Mouse (Mus musculus) layer of hippocampus, adult 2 months (tissue): Measurements from ENCODE around the gene Acp5. TPM values are rescaled to one million over a fixed set of nuclear protein-coding genes. Genes with fewer than 3 reads are reported as not detected.
A peak's percentile ranks its signal among the peaks of the same experiment; 100 is the strongest.

ENCODE experiments used
- DNase-seq, 2 experiments: peaks; one replicate each; pipeline ENCODE4 v3.0.0; 2022; ENCODE audit warnings: low spot score in 2 of 2
- H3K27ac ChIP-seq: fragments of 200-600 bp; 2 replicates; pipeline ENCODE4 v1.8.1; 2022
- H3K4me3 ChIP-seq: fragments of 200-600 bp; 2 replicates; pipeline ENCODE4 v1.8.1; 2022; ENCODE audit warnings: mild to moderate bottlenecking
- CTCF ChIP-seq: fragments of 200-600 bp; conservative IDR thresholded peaks from 2 replicates; pipeline ENCODE4 v1.8.1; 2022; ENCODE audit warnings: antibody characterized with exemption, mild to moderate bottlenecking, moderate library complexity
- total RNA-seq, 2 experiments: library from RNA; stranded (reverse); gene quantifications; 2 replicates each; pipeline ENCODE4 v1.2.3; 2021

Gene Acp5
- total RNA-seq, 2 experiments from 2014 or later = 0.27 to 0.69 TPM

DNA sequence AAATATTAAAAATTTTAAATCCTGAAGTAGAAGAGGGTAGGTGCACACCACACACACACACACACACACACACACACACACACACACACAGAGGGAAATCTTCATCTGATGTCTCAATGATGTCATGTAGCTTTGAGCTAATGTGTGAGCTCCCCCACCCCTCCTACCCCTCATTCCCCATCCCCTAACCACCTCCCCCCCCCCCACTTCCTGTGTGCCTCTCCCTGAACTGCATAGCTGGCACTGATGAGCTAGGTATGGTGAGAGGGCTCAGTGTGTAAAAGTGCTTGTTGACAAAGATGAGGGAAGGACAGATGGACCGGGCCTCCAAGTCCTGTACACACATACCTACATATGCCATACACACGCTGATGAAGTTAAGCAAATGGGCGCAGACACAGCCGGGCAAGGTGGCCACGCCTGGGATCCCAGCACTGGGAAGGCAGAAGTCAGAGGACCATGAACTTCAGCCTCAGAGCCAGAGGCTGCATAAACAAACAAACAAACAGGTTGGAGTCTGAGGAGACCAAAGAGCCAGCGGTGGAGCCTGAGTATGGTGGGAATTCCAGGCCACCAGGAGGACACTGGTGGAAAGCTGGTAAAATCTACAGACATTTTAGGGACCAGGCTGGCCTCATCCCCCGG, 1.1 kb downstream of the Acp5 start:
- no peak for TF ChIP-seq CTCF
- DNase-seq = no peak
- Histone ChIP-seq H3K27ac (no peak overlapping the region), H3K4me3 (no peak overlapping the region)

GRCm38 (mm10) chr9:22132220-22132619, 3.3 kb downstream of the Acp5 start:
- DNase-seq = no peak
- no peak overlapping the region for H3K27ac ChIP-seq
- no peak overlapping the region for H3K4me3 ChIP-seq
- no peak for TF ChIP-seq CTCF

DNA sequence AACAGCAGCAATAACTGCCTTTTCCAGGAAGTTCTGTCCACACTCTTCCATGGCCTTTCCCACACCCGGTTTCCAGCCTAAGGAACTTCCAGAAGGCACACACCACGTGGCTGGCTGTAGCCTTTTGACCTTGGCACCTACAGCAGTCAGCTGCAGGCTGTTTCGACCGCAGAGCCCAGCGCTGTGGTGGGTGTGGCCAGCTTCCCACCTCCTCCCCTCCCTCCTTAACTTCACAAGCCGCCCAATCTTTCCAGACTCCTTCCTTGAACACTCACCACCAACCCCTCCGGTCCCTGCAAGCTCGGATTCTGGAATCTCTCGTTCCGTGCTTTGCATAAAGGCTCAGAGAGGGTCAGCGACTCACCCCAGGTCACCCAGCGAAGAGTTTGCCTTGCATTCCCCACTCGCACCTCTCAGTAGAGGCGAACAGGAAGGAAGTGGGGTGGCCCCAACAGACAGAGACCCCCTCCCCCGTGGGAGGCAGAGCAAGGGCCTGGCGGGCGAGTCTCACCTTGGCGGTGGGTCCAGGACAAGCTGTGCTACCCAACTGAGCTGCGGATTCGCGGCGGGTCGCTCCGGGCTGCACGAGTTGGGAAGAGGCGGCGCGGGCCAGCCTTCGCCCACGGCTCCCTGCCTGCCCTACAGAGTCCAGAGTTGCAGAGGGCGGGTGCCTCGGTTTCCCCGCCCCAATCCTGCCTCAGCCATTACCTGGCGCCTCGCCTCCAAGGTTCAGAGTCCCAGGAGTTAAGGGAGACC, 4.1 kb downstream of the Acp5 start:
- no peak for TF ChIP-seq CTCF
- peak overlapping the region; percentile 34 for H3K4me3 ChIP-seq

DNA sequence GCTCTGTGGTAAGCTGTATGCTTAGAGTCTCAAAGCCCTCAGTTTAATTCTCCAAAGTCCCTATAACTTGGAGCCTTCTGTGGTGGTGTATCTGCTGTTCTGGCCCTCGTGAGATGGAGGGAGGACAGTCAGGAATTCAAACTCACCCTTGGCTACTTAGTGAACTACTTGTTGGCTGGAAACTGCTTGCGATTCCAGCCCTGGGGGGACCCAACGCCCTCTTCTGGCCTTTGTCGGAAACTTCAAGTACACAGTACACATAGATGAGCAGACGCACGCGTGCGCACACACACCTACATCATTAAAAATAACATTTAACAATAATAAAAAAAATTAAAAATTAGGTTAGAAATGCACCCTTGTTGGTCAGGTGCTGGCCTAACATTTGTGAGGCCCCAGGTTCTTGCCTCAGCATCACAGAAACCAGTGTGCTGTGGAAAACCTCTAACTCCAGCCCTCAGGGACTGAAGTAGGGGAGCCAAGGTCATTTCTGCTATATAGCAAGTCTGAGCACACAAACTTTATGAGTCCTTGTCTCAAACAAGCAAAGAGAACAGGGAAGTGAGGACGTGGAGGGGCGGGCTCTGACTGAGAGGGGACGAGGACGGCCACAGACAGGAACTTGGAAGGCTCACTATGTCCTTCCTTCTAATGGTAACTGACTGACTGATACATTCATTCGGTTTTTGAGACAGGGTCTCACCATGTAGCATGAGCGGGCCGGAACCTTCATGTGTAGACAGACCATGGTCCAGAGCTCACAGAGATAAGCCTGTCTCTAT, 10.1 kb downstream of the Acp5 start:
- H3K27ac ChIP-seq = no peak overlapping the region
- no peak overlapping the region for H3K4me3 ChIP-seq
- no peak for TF ChIP-seq CTCF
- no peak for DNase-seq

More for the DNA sequence above, 4.1 kb downstream of the Acp5 start:
- DNase-seq = no peak
- no peak overlapping the region for H3K27ac ChIP-seq

- no peak overlapping the region for H3K27ac ChIP-seq
- TF ChIP-seq CTCF = no peak
- no peak for DNase-seq
- H3K4me3 ChIP-seq = no peak overlapping the region
Observed at GRCm38 (mm10) chr9:22124169-22124568, 11.3 kb downstream of the Acp5 start.

DNA sequence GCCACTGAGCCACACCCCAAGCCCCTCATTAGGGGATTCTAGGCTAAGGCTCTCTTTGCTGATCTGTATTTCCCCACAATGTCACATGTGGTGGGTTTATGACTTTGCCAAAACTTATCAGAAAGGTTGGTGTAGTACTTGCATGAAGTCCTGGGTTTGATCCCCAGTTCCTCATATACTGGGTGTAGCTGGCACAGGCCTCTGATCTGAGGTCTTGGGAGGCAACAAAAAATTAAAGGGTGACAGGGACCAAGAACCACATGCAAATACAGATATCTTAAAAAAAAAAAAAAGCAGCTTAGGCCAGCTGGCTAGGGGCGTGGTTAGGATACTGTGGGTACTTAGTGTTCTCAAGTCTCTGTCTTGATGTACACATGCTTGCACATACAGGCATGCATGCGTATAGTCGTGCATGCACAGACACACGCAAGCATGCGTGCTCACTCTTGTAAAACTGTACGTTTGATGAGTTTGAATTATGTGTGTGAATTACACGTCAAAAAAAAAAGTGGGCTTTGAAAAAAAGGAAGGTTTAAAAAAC, 12.4 kb downstream of the Acp5 start:
- TF ChIP-seq CTCF = no peak
- H3K4me3 ChIP-seq = no peak overlapping the region
- DNase-seq = no peak
- H3K27ac ChIP-seq = no peak overlapping the region

GRCm38 (mm10) chr9:22122005-22122404, 13.5 kb downstream of the Acp5 start:
- H3K4me3 ChIP-seq = no peak overlapping the region
- no peak for DNase-seq
- no peak for TF ChIP-seq CTCF
- no peak overlapping the region for H3K27ac ChIP-seq

GRCm38 (mm10) chr9:22121545-22121944, 14.0 kb downstream of the Acp5 start:
- no peak for TF ChIP-seq CTCF
- DNase-seq = no peak

GRCm38 (mm10) chr9:22119543-22119942, 16.0 kb downstream of the Acp5 start:
- no peak for TF ChIP-seq CTCF
- Histone ChIP-seq H3K27ac (peak overlapping the region; percentile 55; the same call in 1 of the 2 replicates), H3K4me3 (no peak overlapping the region)
- DNase-seq = peak in 1 of 2 experiments; percentile 29

More at GRCm38 (mm10) chr9:22121545-22121944, 14.0 kb downstream of the Acp5 start:
- no peak overlapping the region for H3K27ac ChIP-seq
- no peak overlapping the region for H3K4me3 ChIP-seq

DNA sequence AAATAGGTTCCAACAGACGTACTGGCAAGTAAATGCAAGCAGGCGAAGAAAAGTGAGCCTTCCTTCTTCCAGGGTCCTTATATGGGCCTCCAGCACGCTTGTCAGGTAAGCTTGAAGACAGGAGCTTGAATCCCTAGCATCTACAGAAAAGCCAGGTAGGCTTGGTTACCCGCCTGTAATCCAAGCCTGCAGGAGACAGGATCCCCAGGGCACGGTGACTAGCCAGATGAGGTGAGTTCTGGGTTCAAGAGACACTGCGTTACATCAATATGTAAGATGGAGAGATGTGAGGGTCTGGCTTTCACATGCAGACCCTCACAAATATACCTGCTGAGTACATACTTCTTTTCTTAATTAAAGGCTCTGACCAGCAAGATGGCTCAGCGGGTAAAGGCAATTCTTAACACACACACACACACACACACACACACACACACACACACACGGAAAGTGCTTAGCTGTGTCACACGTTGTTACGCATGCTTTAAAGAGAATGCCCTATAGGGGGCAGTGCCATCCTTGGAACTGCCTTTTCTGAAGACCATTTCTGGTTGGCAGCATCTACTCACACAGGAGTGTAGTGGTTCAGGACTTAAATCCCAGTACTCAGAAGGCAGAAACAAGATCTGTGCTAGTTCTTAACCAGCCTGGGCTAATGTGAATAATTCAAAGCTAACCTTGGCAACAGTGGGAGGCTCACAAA, 17.6 kb downstream of the Acp5 start:
- H3K4me3 ChIP-seq = peak overlapping the region; percentile 76
- peak; percentile 42 to 55 for DNase-seq
- peak; percentile 68 for TF ChIP-seq CTCF
- peak overlapping the region; percentile 96 for H3K27ac ChIP-seq

DNA sequence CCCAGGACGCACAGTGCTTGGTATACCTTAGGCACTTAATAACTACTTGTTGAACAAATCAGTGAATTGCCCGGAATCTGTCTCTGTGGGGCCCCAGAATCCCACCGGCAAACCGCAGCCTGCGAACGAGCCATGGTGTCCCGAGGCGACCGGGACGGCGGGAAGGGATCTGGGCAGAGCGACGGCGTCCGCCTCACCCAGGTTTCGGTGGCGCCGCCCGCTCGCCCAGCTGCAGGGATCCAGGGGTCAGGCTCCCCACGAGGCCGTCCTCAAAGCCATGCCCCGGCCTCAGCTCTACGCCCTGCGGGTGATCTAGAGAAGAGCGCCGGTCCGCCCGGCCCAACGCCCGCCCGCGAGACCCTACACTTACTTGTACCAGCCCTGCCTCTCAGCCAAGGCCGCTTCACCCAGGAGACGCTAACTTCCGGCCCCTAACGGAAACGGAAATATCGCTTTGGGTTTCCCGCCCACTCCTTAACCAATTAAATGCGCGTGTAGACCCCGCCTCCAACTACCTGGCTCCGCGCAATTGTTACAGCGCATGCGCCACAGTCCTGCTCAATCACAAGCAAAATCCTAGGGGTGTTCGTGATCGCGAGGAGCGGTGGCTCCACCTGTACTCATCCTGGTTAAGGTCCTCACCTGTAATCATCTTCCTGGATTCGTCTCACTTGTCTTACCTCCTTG, 18.6 kb downstream of the Acp5 start, which contains the start of gene Elof1:
Elof1 (minus strand) TSS at position 433 of the 687 bp plus-strand sequence.
- peak within 1 kb of the TSS; percentile 76 for H3K4me3 ChIP-seq
- DNase-seq = peak; percentile 91 to 96
- peak within 1 kb of the TSS; percentile 96 for H3K27ac ChIP-seq
- TF ChIP-seq CTCF = peak; percentile 41

GRCm38 (mm10) chr9:22116086-22116485, 19.4 kb downstream of the Acp5 start:
- no peak for DNase-seq
- Histone ChIP-seq H3K4me3 (peak overlapping the region; percentile 76), H3K27ac (no peak overlapping the region)
- TF ChIP-seq CTCF = no peak
